Mouse (Mus musculus): ENCODE results near the gene Slc17a7.

- TF ChIP-seq CTCF (IDR thresholded peaks at IDR 0.05; ENCODE audit: borderline replicate concordance, control insufficient read depth, extremely low read depth, insufficient read depth, low read length, poor library complexity) (0 out of 2 replicates have a peak, but pooled peaks have one; percentile 27), POLR2A (IDR thresholded peaks at IDR 0.05; ENCODE audit: control insufficient read depth, extremely low read depth, insufficient read depth, low read length, poor library complexity) (no peak)
Measured at GRCm38 (mm10) chr7:45154993-45155514, 8.7 kb upstream of the Slc17a7 start.
